Mouse (Mus musculus) embryo, embryonic 10 days (tissue): Measurements from ENCODE around the gene Cyp2b23.
"Not testable (repeated sequence)": the region's sequence is repeated elsewhere in the genome, so short reads cannot be mapped to it uniquely, and the experiment has no call there.

Experiments
- DNase-seq: peaks from one replicate; pipeline ENCODE4 v3.0.0-alpha.2; 2015; ENCODE audit warnings: low spot score

The Cyp2b23 gene

GRCm38 (mm10) chr7:26686337-26686736 is at the start of gene Cyp2b23:
TSS of gene Cyp2b23 (minus strand) at chr7:26686437.
- no peak for DNase-seq

GRCm38 (mm10) chr7:26711061-26711460 is 24.8 kb upstream of the Cyp2b23 start:
- no peak for DNase-seq

DNA sequence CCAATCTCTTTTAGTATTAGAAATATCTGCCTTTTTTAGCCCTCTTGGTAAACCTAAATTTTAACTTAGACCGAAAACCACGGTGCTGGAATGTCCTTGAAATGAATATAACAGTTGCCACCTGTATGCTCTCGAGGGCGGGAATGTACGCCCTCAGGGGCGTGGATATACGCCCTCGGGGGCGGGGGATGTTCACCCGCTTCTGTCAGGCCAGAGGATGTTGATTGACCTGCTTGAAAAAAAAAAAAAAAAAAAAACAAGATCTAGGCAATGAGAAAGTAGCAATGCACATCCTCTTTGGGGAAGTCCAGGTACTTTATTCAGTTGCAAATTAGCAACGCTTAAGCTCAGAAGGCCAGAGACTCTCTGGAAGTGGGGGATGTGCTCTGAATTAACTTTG is 20.8 kb upstream of the Cyp2b23 start:
- no peak for DNase-seq

DNA sequence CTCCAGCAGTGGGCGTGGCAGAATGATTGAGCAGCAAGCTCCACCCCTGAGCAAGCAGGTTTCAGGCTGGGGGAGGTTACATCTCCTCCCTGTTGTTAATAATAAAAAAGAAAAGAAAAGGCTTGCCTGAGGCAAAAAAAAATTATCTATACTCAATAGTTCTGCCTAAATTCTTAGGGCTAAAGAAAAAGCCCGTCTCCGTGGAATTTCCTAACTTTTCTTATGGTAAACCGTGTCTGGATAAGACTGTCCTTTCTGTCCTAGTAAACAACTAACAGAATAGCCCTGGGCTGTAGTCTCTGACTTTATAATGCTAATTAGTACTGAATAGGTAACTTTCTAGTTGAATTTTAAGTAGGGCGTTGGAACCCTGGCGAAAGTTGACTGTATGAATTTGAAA is 20.0 kb upstream of the Cyp2b23 start:
- DNase-seq: not testable (repeated sequence)

- no peak for DNase-seq
Measured at GRCm38 (mm10) chr7:26700151-26700550, 13.9 kb upstream of the Cyp2b23 start.

DNA sequence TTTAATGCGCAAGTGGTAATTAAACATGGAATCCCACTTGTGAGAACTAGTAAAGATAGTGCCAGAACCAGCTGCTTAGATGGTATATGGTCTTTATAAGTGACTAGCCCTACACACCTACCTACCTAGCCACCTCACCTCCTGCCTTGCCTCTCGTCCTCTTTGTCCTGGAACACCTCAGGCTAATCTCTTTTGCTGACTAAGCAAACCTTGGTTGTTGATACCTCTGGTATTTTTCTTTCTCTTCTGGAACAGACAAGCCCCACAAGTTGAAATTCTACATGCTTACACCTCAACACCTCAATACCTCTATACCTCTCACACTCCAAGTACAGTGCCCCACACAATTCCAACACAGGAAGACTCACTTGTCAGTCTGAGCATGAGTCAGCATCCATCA is 524 bp downstream of the Cyp2b23 start:
- no peak for DNase-seq

- DNase-seq: not testable (repeated sequence)
Measured at GRCm38 (mm10) chr7:26667466-26667865, 18.8 kb downstream of the Cyp2b23 start.

DNA sequence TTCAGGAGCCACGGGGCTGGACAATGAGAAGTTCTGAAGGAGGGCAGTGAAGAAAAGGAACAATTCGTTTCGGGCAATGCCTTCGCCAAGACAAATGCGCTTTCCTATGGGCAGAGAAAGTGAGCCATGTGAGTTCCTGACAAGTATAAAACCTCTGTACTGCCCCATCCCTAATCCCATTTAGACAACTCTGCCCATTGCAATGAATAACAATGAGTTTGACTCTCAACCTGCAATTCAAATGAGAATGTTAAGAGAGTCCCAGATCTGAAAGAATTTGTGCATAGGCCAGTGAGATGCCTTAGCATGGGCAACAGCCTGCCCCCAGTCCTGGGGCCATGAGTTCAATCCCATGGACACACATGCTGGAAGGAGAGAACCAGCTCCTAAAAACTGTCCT is 20.2 kb downstream of the Cyp2b23 start:
- DNase-seq: no peak

DNA sequence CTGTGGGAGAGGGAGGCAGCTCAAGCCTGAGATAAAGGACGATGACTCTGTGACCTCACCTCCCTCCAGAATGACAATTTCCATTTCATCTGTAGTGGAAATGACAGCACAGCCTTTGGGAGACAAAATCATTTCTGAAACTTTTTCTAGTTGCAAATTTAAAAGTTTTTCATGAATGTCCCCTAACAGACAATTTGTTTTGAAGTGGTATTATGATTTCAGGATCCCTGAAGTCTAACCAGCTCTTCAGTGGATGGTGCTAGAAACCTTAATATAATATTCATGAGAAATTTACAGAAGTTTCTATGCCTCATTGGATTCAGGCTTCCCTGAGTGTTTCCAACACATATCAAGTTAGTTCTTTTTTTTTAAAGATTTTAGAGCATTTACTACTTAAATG is 67.9 kb downstream of the Cyp2b23 start, which contains the start of gene Vmn1r185:
Gene Vmn1r185, minus strand, starts transcription at position 101 of the 400 bp plus-strand sequence.
- not testable (repeated sequence) for DNase-seq
